Mouse (Mus musculus) left cerebral cortex, postnatal 14 days (tissue): Measurements from ENCODE around the gene Rhbdf2. TPM values are rescaled to one million over a fixed set of nuclear protein-coding genes. Genes with fewer than 3 reads are reported as not detected.
"Not testable (repeated sequence)": the region's sequence is repeated elsewhere in the genome, so short reads cannot be mapped to it uniquely, and the experiment has no call there.

Source experiments
- DNase-seq, 2 experiments: peaks; one replicate each; pipeline ENCODE4 v3.0.0; 2021 to 2022; ENCODE audit warnings: low spot score in 2 of 2, mixed read lengths in 1 of 2
- intact Hi-C: fragments of 180-260 bp; cut with DNase I; formaldehyde crosslinking; loops from one replicate; pipeline ENCODE4 v1.15.1; 2025
- long read RNA-seq, 2 experiments: library from polyadenylated mRNA; stranded (forward); transcript quantifications; one replicate each; pipeline ENCODE4 v2.0.0; 2021
- total RNA-seq, 2 experiments: library from RNA; stranded (reverse); gene quantifications; 2 replicates each; pipeline ENCODE4 v1.2.3; 2021

Gene Rhbdf2
- 1 to 10 TPM; 1.5 to 1.9 TPM for total RNA-seq
- long read RNA-seq, experiment 1, partial matches to known transcripts: 0 of 1 reads
- long read RNA-seq, experiment 1, other reads (novel, unspliced or antisense): 0 of 1 reads
- long read RNA-seq, experiment 2, partial matches to known transcripts: 0 of 1 reads
- long read RNA-seq, experiment 2, other reads (novel, unspliced or antisense): 0 of 1 reads

DNA sequence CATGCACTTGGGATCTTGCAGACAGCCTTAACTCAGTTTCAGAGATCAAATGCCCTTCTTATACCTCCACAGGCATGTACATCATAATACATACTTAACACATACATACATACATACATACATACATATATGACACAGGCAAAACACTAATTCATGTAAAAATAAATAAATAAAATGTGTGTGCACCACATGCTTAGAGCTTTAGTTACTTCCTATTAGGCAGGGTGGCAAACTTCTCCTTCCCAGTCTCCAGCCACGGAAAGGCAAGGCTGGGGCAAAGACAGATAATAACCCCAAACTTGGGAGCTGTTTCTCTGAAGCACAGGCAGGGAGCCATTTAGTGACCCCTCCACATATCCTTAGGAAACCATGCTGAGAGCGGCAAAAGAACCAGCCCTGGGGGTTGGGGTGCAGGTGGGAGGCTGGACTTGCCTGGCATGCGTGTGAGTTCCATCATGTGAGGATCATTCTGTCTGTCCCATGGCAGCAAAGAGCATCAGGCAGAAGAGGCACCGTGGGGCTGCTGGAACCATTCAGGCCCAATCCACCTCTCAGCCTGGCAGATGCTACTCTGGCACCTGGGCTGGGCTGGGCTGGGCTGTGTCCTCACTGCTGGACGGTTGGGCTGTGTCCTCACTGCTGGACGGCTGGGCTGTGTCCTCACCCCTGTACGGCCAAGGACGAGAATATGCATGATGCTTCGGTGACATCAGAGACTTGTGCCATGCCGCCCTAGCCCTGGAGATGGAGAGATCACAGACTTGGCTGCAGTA lies at the start of gene Rhbdf2:
Rhbdf2 (minus strand) TSS at position 721 of the 773 bp plus-strand sequence.
- intact Hi-C loops: loop anchor here (5.0 kb wide), 1 partner anchor 74 kb away; no protein-coding TSS in a partner anchor
- DNase-seq: no peak

DNA sequence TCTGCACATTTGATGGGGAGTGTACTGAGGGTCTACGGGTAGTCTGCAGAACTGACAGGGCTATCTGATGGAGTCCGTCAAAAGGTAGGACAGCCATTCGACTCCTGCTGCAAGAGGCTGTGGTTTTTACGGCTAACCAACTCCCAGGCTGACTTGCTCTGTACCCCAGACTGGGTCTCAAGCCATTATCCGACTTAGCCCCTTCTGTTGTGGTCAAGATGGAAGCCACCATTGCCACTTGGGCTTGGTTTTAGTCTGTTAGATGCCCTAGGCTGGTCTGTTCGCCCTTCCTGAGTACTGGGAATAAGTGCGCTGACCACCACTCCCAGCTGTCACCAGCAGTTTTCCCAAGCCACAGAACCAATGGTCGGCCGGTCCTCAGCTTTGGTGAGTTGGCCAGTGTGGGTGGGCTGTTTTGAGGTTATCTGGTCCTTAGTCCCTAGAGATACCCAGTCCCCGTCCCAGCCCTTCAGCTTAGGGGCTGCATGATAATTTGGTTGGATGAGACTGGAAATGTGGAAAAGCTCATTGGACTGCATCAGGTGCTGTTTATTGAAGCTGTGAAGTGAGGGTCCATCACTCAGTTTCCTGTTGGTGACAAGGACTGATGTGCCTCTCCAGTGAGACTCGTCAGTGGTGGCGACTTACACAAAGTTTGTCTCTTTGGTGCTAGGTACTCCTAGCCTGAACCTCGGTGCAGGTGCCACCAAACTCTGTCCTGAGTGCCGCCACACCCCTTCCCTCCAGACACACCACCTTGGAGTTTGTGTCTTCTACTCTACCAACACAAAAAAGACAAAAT lies 49.6 kb upstream of the Rhbdf2 start:
- no peak for DNase-seq
- intact Hi-C loops: no loop called here

DNA sequence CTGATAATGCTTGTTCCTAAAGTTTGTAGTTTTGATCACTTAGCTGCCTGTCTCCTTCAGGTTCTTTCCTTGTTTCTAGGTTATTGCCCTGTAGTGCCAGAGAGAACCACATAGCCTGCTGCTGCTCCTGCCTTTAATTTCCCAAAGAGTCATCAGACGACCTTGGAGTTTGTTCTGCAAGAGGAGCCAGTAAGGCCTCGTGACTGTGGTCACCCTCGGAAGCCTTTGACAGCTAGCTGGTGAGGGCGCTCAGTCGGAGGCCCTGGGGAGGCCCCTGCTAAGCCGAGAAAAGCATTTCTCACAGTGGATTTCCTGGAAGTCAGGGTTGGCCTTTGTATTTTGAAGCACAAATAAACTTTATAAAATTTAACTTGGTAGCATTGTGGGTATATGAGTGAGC lies 48.6 kb upstream of the Rhbdf2 start:
- DNase-seq, intact Hi-C loops: not testable (repeated sequence)

DNA sequence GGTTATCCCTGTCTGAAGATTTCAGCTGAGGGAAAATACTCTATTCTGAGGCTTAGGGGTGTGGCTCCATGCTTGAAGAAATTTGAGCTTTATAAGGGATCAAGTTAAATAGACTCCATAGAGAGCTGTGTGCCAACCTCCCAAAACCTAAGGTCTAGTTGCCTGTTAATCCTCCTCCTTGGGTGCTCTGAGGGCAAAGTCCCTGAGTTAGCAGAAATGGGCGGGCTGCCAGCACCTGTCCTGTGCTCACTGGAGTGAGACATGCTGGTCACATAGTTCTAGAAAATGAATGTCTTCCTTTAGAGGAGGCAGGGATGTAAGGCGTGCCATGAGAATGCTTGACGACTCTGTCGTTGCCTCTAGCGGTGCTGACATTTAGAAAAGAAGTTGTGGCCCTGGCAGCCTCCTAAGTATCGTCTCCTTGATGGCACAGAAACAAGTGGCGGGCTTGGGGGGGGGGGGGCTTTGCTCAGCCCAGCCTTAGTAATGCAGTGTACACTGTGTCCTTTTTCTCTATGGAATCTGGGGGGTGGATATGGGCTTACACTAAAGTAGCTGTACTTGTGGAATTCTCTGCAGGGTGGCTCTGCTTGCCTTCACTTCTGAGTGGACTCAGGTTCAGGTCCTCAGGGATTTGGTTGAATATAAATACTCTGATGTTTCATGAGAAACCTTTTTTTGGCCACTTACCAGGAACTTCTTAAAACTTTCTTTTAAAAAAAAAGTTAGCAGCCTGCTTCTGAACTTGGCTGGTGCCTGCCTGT lies 48.0 kb upstream of the Rhbdf2 start:
- no peak for DNase-seq
- intact Hi-C loops: loop anchor here (5.0 kb wide), 1 partner anchor 133 kb away; no protein-coding TSS in a partner anchor

DNA sequence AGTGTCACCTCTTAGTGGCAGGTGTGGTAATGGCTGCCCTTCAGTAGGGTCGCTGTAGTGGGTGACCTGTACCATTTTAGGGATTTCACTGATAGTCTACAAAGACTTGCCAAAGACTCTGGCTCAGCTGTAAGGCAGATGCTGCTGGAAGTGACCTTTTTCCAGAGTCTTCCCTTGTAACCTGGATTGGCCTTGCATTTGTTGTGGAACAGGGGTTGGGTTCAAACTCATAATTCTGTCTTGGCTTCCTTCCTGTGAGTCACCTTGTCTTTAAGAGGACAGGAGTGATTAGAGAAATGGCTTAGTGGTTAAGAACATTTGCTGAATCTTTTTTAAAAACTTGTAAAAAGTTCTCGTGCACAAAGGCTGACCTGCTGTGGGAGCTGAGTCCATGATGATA lies 46.6 kb upstream of the Rhbdf2 start:
- intact Hi-C loops: loop anchor here (5.0 kb wide), 1 partner anchor 134 kb away; no protein-coding TSS in a partner anchor
- DNase-seq: no peak

DNA sequence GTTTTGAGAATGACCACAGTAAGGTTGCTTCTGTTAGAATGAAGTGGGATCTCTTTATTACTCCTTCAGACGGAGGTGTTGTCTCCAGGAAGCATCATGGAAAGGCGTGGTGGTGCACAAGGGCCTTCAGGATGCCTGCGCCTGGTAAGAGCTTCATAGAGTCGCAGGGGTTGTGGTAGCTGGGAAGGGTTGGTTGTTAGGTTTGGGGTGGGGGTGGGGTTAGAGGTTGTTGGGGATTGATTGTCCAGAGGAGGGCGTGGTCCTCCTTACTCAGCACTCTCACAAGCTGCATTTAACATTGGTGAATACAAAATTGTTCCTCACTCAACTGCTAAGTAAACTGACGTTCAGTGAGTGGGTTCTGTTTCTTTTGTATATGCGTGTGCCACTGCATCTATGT lies 45.8 kb upstream of the Rhbdf2 start:
- no peak for DNase-seq
- intact Hi-C loops: loop anchor here (5.0 kb wide), 1 partner anchor 135 kb away; no protein-coding TSS in a partner anchor

DNA sequence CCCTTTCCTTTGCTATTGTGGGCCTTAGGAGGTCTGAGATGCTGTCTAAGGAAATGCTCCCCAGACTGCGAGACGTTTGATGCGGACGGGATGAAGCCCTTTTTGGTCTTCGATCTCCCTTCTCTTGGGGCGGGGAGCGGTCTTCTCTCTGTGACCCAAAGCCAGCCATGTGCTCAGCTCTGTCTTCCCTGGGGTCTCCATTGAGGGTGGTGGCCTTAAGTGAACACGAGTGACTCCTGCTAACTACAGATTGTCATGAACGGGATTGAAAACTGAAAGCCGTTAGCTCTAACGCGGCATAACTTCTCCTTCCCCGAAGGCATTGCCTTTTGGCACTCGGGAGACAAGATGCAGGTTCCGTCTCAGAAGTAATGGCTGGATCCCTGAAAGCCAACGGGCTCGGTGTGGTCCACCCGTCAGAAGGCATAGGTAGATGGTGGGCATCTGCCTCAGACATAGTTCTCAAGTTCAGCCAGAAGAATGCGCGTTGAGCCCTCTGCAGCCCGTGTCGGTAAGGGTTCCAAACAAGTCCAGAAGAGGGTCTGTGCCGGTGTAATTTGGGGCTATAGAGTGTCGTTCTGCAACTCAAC lies 45.1 kb upstream of the Rhbdf2 start:
- no peak for DNase-seq
- intact Hi-C loops: loop anchor here (2.0 to 5.0 kb wide), 2 partner anchors 27 to 135 kb away; no protein-coding TSS in a partner anchor

DNA sequence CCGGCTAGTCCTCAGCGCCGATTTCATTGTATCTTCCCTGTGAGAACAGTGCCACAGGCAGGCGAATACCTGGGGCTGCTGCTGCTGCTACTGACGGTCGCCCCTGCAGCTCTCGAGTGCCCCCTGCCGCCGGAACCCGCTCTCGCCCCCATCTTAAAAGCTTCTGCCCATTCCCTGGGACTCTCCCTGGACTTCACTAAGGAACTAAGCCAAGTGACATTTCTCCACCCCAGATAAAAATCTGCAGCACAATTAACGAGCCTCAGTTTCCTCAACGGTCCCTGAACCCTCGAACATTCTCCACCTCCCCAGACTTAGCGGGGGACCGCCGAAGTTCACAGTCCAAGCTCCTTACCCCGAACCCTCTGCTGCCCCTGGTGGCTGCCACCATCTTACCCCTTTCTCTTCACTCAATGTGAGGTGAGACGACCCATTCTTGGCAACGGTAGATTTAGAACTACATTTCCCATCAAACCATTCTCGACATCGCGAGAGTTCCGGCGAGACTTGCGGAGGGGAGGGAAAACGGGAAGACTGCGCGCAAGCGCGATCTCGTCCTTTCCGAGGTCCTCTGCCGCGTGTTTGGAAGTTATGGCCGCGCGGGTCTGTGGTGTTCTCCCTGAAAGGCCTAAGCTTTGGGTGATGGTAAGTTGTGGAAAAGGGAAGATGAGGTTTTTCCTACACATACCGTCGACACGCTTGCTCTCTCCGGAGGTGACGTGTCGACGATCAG lies 44.5 kb upstream of the Rhbdf2 start:
- intact Hi-C loops: loop anchor here (2.0 to 5.0 kb wide), 2 partner anchors 26 to 136 kb away; no protein-coding TSS in a partner anchor
- peak; percentile 97 to 98 for DNase-seq

DNA sequence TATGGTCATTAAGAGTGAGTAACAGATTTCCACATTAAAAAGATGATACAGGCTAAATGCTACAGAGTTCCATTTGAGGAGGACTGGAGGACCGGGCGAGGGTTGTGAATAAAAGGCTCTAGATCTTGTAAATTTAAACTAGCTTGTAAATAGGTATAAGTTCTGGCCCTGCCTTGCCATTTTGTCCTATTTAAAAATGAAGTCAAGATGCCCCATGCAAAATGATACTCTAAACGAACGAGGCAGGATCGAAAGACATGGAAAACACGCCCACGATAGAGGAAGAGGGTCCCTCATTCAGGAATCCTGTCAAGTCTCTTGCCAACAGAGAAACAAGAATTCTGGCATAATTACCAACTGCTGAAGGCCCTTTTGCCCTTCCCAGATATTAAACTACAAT lies 43.6 kb upstream of the Rhbdf2 start:
- no peak for DNase-seq
- intact Hi-C loops: loop anchor here (2.0 to 5.0 kb wide), 2 partner anchors 26 to 137 kb away; no protein-coding TSS in a partner anchor

DNA sequence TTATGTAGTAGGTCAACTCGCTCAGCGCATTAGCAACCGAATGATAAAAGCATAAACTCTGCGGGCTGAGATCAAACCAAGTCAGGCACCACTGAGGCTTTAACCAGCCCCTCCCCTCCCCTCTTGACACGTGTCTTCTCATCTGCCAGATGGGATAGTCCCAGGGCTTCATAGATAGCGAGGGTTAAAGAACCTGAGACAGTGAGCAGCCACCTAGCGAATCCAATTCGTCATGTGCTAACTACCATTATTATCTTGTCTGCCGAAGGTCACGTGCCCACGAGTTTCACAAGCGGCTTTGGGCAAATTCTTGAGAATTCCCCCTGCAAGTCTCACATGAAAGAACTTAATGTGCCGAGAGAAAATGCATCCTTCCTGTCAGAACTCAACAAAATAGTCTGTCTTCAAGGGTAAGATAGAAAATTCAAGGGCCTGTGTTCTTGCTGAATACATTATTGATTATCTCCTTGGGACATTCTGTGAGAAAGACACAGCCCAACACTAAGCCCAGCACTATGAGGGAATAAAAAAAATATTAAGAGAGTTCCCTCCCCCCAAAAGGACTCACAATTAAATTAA lies 43.1 kb upstream of the Rhbdf2 start:
- no peak for DNase-seq
- intact Hi-C loops: loop anchor here (2.0 to 5.0 kb wide), 2 partner anchors 25 to 137 kb away; no protein-coding TSS in a partner anchor

DNA sequence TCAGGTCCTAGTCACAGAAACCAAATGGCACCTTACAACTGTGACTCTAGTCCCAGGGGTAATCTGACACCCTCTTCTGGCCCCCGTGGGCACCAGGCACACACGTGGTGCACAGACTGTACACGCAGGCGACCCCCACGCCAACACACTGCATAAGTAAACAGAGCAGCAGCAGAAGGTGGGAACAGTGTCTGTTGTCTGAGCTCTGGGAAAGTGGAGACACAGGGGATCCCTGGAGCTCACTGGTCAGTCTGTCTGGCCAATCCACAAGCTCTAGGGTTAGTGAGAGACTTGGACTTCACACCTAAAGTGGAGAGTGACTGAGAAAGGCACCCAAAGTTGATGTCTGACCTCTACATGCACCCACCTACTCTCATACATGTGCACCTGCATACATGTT lies 42.5 kb upstream of the Rhbdf2 start:
- intact Hi-C loops: no loop called here
- no peak for DNase-seq

DNA sequence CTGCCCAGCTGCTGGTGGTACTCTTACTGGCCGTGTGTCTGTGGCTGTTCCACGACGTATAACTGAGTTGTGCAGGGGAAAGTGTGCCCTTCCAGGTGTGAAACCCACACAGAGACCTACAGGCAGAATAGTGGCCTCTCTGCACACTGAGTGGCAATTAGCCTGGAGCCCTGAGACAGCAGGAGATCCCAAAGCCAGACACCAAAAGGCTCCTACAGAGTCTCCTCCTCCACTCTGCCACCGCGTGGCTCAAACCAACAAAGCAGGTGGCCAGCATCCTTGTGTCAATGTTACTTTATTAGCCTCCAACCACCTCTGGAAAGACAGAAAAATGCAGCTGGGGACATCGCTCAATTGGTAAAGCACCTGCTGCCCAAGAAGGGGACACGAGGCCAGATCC lies 42.0 kb upstream of the Rhbdf2 start:
- intact Hi-C loops: no loop called here

DNA sequence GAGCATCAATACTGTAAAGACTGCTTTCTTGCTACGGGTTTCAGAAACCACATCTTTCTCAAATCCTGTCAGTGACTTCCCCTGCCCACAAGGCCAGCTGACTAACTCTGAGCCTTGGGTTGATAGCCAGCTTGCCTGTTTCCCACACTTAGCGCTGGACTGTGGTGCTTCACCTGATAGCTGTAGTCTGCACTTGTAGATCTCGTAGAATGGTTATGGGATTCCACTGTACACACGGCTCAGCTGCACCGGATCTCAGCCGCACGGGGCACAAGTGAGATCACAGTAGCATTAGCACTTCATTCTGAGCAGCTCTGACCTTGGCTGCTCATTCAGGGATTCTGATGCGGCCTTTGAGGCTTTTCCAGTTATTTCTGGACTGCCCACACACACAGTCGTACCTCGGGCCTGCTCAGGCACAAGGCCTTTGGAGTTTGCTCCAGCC lies 41.6 kb upstream of the Rhbdf2 start:
- intact Hi-C loops: no loop called here
- no peak for DNase-seq

More for the DNA sequence above, 42.0 kb upstream of the Rhbdf2 start:
- DNase-seq: no peak

DNA sequence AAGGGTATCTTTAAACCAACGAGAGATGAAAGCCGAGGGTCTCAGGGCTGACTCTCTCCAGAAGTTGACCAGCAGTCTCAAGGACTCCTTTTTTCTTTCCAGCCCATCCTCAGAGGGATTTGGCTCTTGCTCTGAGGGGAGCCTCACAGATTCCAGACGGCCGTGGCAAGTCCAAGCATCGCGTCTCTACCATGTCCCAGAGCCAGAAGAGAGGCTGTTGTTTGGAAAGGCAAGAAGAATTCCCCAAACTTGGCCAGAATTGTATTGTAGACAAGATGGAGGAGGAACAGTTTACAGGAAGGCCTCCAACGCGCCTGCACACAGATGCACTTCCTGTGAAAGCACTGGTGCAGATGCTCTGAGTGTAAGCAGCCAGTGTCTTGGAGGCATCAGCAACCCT lies 41.1 kb upstream of the Rhbdf2 start:
- intact Hi-C loops: no loop called here
- DNase-seq: no peak

DNA sequence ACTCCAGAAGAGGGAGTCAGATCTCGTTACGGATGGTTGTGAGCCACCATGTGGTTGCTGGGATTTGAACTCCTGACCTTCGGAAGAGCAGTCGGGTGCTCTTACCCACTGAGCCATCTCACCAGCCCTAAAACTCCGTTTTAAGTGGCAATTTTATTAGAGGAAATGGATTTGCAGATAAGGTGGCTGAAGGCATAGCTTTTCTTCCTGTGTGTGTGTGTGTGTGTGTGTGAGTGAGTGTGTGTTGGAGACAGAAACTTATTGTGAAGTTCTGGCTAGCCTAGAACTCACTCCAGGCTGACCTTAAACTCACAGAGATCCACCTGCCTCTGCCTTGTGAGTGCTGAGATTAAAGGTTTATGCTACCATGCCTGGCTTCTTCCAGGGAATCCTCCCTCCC lies 40.2 kb upstream of the Rhbdf2 start:
- intact Hi-C loops: not testable (repeated sequence)

DNA sequence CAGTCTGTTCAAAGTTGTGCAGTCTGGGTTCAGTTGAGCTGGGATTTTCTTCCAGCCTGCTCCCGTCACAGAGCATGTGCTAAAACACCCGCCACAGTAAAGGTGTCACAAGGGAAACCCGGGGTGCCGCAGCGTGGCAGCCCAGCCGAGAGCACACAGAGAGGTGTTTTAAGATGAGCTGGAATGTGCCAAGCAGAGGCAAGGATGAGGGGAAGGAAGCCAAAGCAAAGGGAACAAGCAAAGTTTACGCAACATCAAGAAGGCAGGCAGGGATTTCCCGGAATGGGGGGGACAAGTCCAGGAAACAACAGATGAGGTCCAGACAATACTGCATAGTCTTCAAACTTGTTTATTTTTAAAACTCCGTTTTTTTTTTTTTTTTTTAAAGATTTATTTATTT lies 39.7 kb upstream of the Rhbdf2 start:
- DNase-seq: no peak
- intact Hi-C loops: no loop called here

More for the DNA sequence above, 40.2 kb upstream of the Rhbdf2 start:
- not testable (repeated sequence) for DNase-seq

DNA sequence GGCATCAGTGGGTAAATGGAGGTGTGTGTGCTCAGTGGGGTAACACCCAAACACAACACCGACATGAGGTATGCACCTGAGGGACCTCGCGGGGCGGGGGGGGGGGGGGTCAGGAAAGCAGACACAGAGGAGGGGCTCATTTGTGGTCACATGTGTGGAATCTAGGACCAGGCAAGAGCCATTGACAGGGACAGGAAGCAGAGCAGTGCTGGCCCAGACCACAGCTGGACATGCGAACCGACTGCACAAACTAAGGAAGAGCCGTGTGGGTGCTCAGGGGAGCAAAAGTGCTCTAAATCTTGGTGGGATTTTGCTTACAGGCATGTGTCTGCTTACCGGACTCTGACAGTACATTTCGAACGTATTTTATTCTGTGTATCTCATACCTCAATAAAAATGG lies 38.5 kb upstream of the Rhbdf2 start:
- intact Hi-C loops: no loop called here
- DNase-seq: no peak

DNA sequence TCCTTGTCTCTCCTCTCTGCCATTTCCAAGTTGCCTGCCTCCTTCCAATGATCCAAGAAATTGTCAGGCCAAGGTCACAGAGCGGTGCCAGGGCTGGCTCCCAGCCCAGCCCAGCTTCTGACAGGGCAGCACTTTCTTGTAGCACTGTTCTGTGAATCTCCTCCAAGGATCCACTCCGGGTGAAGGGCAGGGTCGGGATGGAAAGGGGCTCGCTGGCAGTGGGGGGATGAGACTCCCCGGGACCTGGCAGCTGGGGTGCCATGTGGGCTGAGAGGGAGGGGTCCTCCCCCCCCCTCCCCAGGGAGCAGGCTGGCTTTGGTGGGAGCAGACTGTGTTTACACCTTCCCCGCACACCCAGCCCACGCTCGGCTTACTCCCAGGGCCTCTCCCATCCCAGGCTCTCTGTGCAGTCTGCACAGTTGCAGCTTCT lies 35.1 kb upstream of the Rhbdf2 start:
- intact Hi-C loops: no loop called here
- DNase-seq: peak in 1 of 2 experiments; percentile 55
